Mouse (Mus musculus) ES-E14 (cell line): ENCODE measurements around the gene Nup93.

Source experiments
- CHD2 ChIP-seq: IDR thresholded peaks from 2 replicates; pipeline ENCODE4 v1.6.1; 2014; ENCODE audit warnings: mild to moderate bottlenecking, low read depth, low read length, inconsistent platforms
- HCFC1 ChIP-seq: IDR thresholded peaks from 2 replicates; pipeline ENCODE4 v1.6.1; 2012; ENCODE audit warnings: low read length, inconsistent platforms, borderline replicate concordance; ENCODE audit not compliant: insufficient read depth
- MAFK ChIP-seq: IDR thresholded peaks from 2 replicates; pipeline ENCODE4 v1.6.1; 2014; ENCODE audit warnings: mild to moderate bottlenecking, low read depth, low read length, inconsistent platforms; ENCODE audit not compliant: insufficient read depth
- ZNF384 ChIP-seq: IDR thresholded peaks from 2 replicates; pipeline ENCODE4 v1.6.1; 2012; ENCODE audit warnings: low read depth, low read length, inconsistent platforms

- TF ChIP-seq ZNF384, result no peak
- no peak for TF ChIP-seq MAFK
- TF ChIP-seq HCFC1, result no peak
- no peak for TF ChIP-seq CHD2
Observed at GRCm38 (mm10) chr8:94324071-94324470, 109.7 kb downstream of the Nup93 start.
